Mouse (Mus musculus) heart, adult 2 months (tissue): ENCODE measurements around the gene Dnajb5. TPM values are rescaled to one million over a fixed set of nuclear protein-coding genes. Genes with fewer than 3 reads are reported as not detected.
"Not testable (repeated sequence)": the region's sequence is repeated elsewhere in the genome, so short reads cannot be mapped to it uniquely, and the experiment has no call there.

Experiments used
- DNase-seq, 2 experiments: peaks; one replicate each; pipeline ENCODE4 v3.0.0; 2021
- H3K27ac ChIP-seq: fragments of 200-600 bp; 2 replicates; pipeline ENCODE4 v1.8.1; 2022
- H3K27me3 ChIP-seq: fragments of 200-500 bp; 2 replicates; pipeline ENCODE4 v1.6.1; 2012; ENCODE audit warnings: mild to moderate bottlenecking, low read length, inconsistent platforms, mixed read lengths; ENCODE audit not compliant: control insufficient read depth, insufficient read depth
- H3K36me3 ChIP-seq: fragments of 200-500 bp; 2 replicates; pipeline ENCODE4 v1.6.1; 2012; ENCODE audit warnings: low read length, inconsistent platforms; ENCODE audit not compliant: control insufficient read depth, insufficient read depth
- H3K4me1 ChIP-seq: fragments of 200-500 bp; 2 replicates; pipeline ENCODE4 v1.6.1; 2011; ENCODE audit warnings: low read length; ENCODE audit not compliant: control insufficient read depth, insufficient read depth
- H3K4me3 ChIP-seq: fragments of 200-600 bp; 2 replicates; pipeline ENCODE4 v1.8.1; 2022
- H3K79me2 ChIP-seq: fragments of 200-500 bp; replicated peaks from 2 replicates; pipeline ENCODE4 v1.6.1; 2012; ENCODE audit warnings: mild to moderate bottlenecking, inconsistent platforms, low read length, moderate library complexity, mixed read lengths; ENCODE audit not compliant: control insufficient read depth, insufficient read depth
- H3K9ac ChIP-seq: fragments of 200-500 bp; 2 replicates; pipeline ENCODE4 v1.6.1; 2012; ENCODE audit warnings: low read depth, mild to moderate bottlenecking, control low read depth, inconsistent platforms, low read length, mixed read lengths
- CTCF ChIP-seq: fragments of 200-600 bp; IDR thresholded peaks from 2 replicates; pipeline ENCODE4 v1.8.1; 2022; ENCODE audit warnings: antibody characterized with exemption, mild to moderate bottlenecking, moderate library complexity
- EP300 ChIP-seq: fragments of 200-500 bp; IDR thresholded peaks from 2 replicates; pipeline ENCODE4 v1.6.1; 2011; ENCODE audit warnings: low read depth, low read length, control low read depth; ENCODE audit not compliant: insufficient read depth
- POLR2A ChIP-seq: fragments of 200-500 bp; IDR thresholded peaks from 2 replicates; pipeline ENCODE4 v1.6.1; 2011; ENCODE audit warnings: mild to moderate bottlenecking, low read depth, low read length, control low read depth; ENCODE audit not compliant: insufficient read depth
- WGBS: fragments of 180-500 bp; shearing (Covaris S2); methylation state at CpG from one replicate; pipeline ENCODE4 v1.1.7; 2018; 5-methylcytosine and 5-hydroxymethylcytosine counted together
- intact Hi-C: fragments of 180-260 bp; cut with DNase I; formaldehyde crosslinking; loops from one replicate; pipeline ENCODE4 v1.15.1; 2025
- polyA plus RNA-seq: library from polyadenylated mRNA; depleted of rRNA; stranded (reverse); fragments of >200 nt; gene quantifications from 2 replicates; pipeline ENCODE4 v1.2.3, GENCODE M21; 2012
- total RNA-seq, 2 experiments: library from RNA; stranded (reverse); gene quantifications; 2 replicates each; pipeline ENCODE4 v1.2.3; 2021

The Dnajb5 gene
- total and polyA plus RNA-seq, 3 experiments, result 45.6 to 103 (median 88.5) TPM

GRCm38 (mm10) chr4:42963480-42963879 lies 13.9 kb downstream of the Dnajb5 start:
- no peak for DNase-seq
- H3K9ac ChIP-seq, result no peak overlapping the region
- peak; percentile 49 for TF ChIP-seq CTCF
- no peak for TF ChIP-seq EP300
- 70% methylated on average over 2 of the region's 2 CpGs for WGBS
- H3K27ac ChIP-seq, result no peak overlapping the region
- H3K4me1 ChIP-seq, result peaks cover 7% of the 10 kb centered on the region
- no peaks in the 10 kb centered on the region for H3K79me2 ChIP-seq
- intact Hi-C loops, result no loop called here
- no peak overlapping the region for H3K4me3 ChIP-seq
- no peaks in the 10 kb centered on the region for H3K36me3 ChIP-seq
- H3K27me3 ChIP-seq, result no peaks in the 10 kb centered on the region

GRCm38 (mm10) chr4:42965039-42965719 lies 15.6 kb downstream of the Dnajb5 start:
- Histone ChIP-seq H3K36me3 (no peaks in the 10 kb centered on the region), H3K4me1 (peaks cover 3% of the 10 kb centered on the region), H3K27me3 (no peaks in the 10 kb centered on the region), H3K9ac (no peak overlapping the region), H3K79me2 (no peaks in the 10 kb centered on the region), H3K27ac (no peak overlapping the region), H3K4me3 (no peak overlapping the region)
- 13% methylated on average over 12 of the region's 12 CpGs for WGBS
- intact Hi-C loops, result loop anchor here (1.0 kb wide), 1 partner anchor 88 kb away; no protein-coding TSS in a partner anchor
- DNase-seq, result peak in 1 of 2 experiments; percentile 36
- peak; percentile 91 for TF ChIP-seq CTCF
- no peak for TF ChIP-seq EP300

- Histone ChIP-seq H3K9ac (no peak within 1 kb of the TSS), H3K27me3 (no peaks in the 10 kb centered on the region), H3K4me3 (no peak within 1 kb of the TSS), H3K36me3 (no peaks in the 10 kb centered on the region), H3K27ac (no peak within 1 kb of the TSS), H3K79me2 (no peaks in the 10 kb centered on the region), H3K4me1 (peaks cover 3% of the 10 kb centered on the region)
- intact Hi-C loops, result no loop called here
- TF ChIP-seq CTCF (no peak), POLR2A (no peak), EP300 (no peak)
- DNase-seq, result no peak
- 89% methylated on average over 4 of the region's 4 CpGs for WGBS
Measured at GRCm38 (mm10) chr4:42969304-42969703, 19.7 kb downstream of the Dnajb5 start, which contains the start of gene 1700022I11Rik. TSS of gene 1700022I11Rik (plus strand) at chr4:42969604.

- Histone ChIP-seq H3K4me1 (no peaks in the 10 kb centered on the region), H3K27me3 (no peaks in the 10 kb centered on the region), H3K79me2 (no peaks in the 10 kb centered on the region), H3K4me3 (no peak overlapping the region), H3K9ac (no peak overlapping the region), H3K27ac (no peak overlapping the region), H3K36me3 (no peaks in the 10 kb centered on the region)
- WGBS, result 85% methylated on average over 4 of the region's 4 CpGs
- DNase-seq, result no peak
- intact Hi-C loops, result no loop called here
- no peak for TF ChIP-seq POLR2A
- TF ChIP-seq CTCF, result no peak
- TF ChIP-seq EP300, result no peak
Measured at GRCm38 (mm10) chr4:42972952-42973351, 23.3 kb downstream of the Dnajb5 start.

- no peak overlapping the region for H3K27ac ChIP-seq
- H3K9ac ChIP-seq, result no peak overlapping the region
- DNase-seq, result no peak
- H3K4me1 ChIP-seq, result no peaks in the 10 kb centered on the region
- WGBS, result 51% methylated on average over 5 of the region's 5 CpGs
- no peaks in the 10 kb centered on the region for H3K27me3 ChIP-seq
- H3K36me3 ChIP-seq, result no peaks in the 10 kb centered on the region
- H3K4me3 ChIP-seq, result no peak overlapping the region
- no peak for TF ChIP-seq EP300
- no peak for TF ChIP-seq CTCF
- TF ChIP-seq POLR2A, result no peak
- intact Hi-C loops, result no loop called here
- H3K79me2 ChIP-seq, result no peaks in the 10 kb centered on the region
Measured at GRCm38 (mm10) chr4:42973868-42974267, 24.3 kb downstream of the Dnajb5 start.

GRCm38 (mm10) chr4:42978062-42978461 lies 28.4 kb downstream of the Dnajb5 start:
- no peak for DNase-seq
- no peak overlapping the region for H3K9ac ChIP-seq
- peaks cover 2% of the 10 kb centered on the region for H3K36me3 ChIP-seq
- no peak overlapping the region for H3K4me3 ChIP-seq
- intact Hi-C loops, result no loop called here
- TF ChIP-seq EP300 (no peak), POLR2A (no peak), CTCF (peak; percentile 51)
- no peaks in the 10 kb centered on the region for H3K4me1 ChIP-seq
- no peak overlapping the region for H3K27ac ChIP-seq
- H3K27me3 ChIP-seq, result no peaks in the 10 kb centered on the region
- WGBS, result 89% methylated on average over 4 of the region's 4 CpGs
- no peaks in the 10 kb centered on the region for H3K79me2 ChIP-seq

- DNase-seq, H3K79me2 ChIP-seq, H3K27me3 ChIP-seq, H3K36me3 ChIP-seq, H3K4me1 ChIP-seq, intact Hi-C loops, H3K4me3 ChIP-seq, H3K27ac ChIP-seq, H3K9ac ChIP-seq: not testable (repeated sequence)
- WGBS, result 82% methylated on average over 8 of the region's 8 CpGs
Measured at GRCm38 (mm10) chr4:42980467-42980866, 30.9 kb downstream of the Dnajb5 start.
